Mouse (Mus musculus): ENCODE data around the gene Olfr420.

Olfr420 gene

GRCm38 (mm10) chr1:174155333-174155732, at the start of gene Olfr420:
Gene Olfr420, plus strand, starts transcription at chr1:174155633.
- DNase-seq (ENCODE audit: low spot score in 2 of 2): no peak

DNA sequence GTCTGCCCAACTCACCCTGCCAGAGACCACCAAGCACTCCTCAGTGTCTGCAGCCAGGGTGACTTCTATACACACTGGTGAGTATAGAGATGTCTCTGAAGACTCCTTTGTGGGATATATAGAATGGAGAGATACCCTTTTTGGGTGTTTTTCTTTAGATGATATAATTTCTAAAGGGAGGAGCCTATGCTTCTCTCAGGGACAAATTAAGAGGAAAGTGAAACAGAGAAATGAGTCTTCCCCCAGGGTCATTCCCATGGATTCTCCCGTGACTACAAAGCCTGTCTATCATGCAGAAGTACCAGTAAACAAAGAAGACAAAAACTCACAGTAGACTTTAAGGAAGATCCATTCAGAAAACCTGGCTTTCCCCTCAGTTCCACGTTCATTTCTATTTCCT, 34.4 kb upstream of the Olfr420 start, which contains the start of gene Olfr231:
Olfr231 (minus strand) TSS at position 101 of the 400 bp plus-strand sequence.
- no peak for DNase-seq (ENCODE audit: low spot score in 2 of 2)

DNA sequence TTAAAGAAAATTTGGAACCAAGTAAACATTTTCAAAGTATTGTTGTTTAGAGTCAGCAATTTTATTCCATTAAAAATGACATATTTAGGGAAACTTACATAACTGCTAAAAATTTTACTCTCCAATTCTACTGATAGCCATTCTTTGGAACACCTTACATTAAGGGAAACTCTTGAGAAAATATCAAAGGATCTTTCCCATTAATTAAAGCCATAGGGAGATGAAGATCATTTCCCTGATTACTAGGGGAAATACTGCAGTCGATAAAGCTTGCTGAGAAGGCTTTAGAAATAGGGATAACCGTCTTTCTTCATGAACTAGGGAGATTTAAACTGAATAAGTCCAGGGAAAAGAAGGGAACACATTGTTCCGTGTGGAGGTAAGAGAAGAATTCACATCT, 24.2 kb upstream of the Olfr420 start, which contains the start of gene Olfr424:
Olfr424 (plus strand) TSS at position 301 of the 400 bp plus-strand sequence.
- DNase-seq (ENCODE audit: low spot score in 2 of 2): no peak

DNA sequence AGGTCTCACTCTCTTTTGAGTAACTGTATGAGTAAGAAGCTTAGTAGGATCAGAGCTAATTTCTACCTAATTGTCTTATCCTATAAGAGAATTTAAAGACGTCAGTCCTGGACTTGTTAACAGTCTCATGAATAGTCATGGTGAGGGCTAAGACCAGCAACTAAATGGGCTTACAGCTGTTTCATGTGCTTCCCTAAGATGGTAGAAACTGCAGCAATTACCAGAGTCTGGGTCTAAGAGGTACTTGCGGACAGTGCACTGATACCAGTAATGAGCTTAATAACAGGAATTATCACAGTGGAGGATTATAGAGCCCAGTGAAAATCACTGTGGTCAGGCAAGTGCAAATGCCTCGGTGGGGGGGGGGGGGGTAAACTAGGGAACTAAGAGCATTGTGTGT, 23.4 kb upstream of the Olfr420 start:
- no peak for DNase-seq (ENCODE audit: low spot score in 2 of 2)

- no peak for DNase-seq (ENCODE audit: low spot score in 2 of 2)
These were observed 14.0 kb upstream of the Olfr420 start for GRCm38 (mm10) chr1:174141384-174141783.

GRCm38 (mm10) chr1:174146696-174147095, 8.7 kb upstream of the Olfr420 start:
- no peak for DNase-seq (ENCODE audit: low spot score in 2 of 2)

GRCm38 (mm10) chr1:174149289-174149688, 6.1 kb upstream of the Olfr420 start:
- DNase-seq (ENCODE audit: low spot score in 2 of 2): no peak

DNA sequence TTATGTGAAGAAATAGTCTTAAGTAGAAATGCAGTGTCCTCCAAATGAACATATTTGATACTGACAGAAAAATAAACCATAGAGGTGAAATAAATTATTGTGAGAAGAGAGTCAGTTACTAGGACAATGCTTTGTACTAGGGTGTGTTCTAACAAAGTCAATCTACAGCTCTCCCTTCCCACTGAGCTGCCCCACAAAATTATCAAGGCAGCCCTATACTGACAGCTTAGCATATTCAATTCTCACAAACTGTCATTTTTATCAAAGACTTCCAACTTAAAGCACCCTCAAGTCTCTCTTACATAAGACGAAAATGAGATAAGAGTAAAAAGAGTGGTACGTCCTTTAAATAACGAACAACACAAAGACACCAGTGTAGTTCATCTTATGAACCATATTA, 2.2 kb downstream of the Olfr420 start:
- DNase-seq (ENCODE audit: low spot score in 2 of 2): no peak

DNA sequence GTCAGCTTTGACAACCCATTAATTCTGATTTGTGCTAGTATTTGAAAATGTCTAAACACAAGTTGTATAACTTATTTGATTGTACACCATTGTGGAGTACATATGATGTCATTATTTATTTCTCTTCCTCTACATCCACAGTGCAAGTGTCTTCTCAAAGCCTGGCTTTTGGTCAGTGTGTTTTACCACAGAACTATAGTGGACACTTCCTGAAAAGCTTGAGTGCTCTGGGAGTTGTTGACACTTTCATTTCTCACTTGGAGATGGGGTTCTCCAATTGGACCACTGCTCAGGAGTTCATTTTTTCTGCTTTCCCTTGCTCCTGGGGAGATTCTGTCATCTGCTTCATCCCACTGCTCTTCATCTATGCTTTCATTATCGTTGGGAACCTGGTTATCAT, 3.1 kb downstream of the Olfr420 start:
- no peak for DNase-seq (ENCODE audit: low spot score in 2 of 2)

DNA sequence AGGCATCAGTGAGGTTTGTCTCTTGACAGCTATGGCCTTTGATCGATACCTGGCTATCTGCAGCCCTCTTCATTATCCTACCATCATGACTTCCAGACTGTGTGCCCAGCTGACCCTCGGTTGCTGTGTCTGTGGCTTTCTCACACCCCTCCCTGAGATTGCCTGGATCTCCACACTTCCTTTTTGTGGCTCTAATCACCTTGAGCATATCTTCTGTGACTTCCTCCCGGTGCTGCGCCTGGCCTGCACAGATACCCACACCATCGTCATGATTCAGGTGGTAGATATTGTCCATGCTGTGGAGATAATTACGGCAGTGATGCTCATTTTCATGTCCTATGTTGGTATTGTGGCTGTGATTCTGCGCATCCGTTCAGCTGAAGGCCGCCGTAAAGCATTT, 3.7 kb downstream of the Olfr420 start:
- no peak for DNase-seq (ENCODE audit: low spot score in 2 of 2)

- DNase-seq (ENCODE audit: low spot score in 2 of 2): no peak
These were observed 13.6 kb downstream of the Olfr420 start for GRCm38 (mm10) chr1:174169024-174169423.

DNA sequence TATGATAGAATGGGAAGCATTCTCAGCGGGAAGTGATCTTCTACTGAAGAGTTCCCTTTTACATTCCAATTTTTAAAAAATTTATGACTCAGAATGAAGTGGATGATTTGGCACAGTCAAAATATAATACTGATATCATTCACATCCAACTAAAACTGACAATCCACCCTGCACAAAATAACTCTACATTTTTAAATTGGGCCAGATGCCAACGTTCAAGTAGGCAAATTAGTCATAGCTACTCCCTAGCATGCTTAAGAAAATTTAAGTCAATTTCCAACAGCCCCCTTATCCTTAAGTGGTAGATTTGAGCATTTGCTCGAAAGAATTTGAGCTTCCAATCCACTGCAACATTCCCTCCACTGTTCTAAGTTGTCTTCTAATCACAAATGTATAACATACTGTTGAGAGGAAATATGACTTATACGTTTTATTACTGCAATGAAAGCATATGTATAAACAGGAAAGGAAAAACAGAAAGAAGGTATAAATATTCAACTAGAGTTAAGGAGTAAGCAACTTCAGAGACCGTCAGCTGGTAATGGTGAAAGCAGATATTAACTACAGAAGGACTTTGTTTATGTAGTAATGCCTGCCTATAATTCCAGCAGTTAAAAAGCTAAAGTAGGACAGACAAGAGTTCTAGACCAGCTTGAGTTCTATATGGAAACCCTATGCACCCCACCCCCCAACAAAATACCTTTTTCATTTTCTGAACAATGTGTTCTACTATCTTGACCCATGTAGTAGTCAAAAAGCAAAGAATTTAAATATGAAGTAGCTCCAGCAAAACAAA, 15.5 kb downstream of the Olfr420 start:
- DNase-seq (ENCODE audit: low spot score in 2 of 2): no peak

GRCm38 (mm10) chr1:174171537-174171936, 16.1 kb downstream of the Olfr420 start:
- DNase-seq (ENCODE audit: low spot score in 2 of 2): no peak

GRCm38 (mm10) chr1:174172605-174173004, 17.2 kb downstream of the Olfr420 start, which contains the start of gene Spta1:
Gene Spta1, plus strand, starts transcription at chr1:174172776.
- no peak for DNase-seq (ENCODE audit: low spot score in 2 of 2)

DNA sequence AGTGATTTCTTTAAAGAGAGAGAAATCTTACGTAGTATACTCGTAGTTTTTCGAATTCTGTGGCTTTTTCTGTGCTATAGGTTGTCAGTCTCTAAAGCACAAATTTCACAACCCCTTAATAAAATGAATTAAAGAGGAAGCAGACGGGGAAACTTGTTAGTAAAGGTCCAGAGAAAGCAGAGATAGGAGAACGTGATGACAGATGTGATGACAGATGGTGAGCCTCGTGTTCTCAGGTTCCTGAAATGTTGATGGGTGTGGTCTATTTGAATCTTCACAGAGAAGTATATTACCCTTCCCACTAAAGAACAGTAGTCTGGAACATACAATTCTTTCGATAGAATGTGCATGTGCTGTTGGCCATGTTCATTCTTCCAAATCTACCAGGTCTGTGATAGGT, 49.3 kb downstream of the Olfr420 start:
- DNase-seq (ENCODE audit: low spot score in 2 of 2): no peak

Data from right cerebral cortex, postnatal 10 days (tissue).